Mouse (Mus musculus) small intestine, adult 2 months (tissue): ENCODE results near the gene Fcgr3. TPM values are rescaled to one million over a fixed set of nuclear protein-coding genes. Genes with fewer than 3 reads are reported as not detected.

Source experiments
- H3K27ac ChIP-seq: fragments of 200-500 bp; 2 replicates; pipeline ENCODE4 v1.5.1; 2012; ENCODE audit warnings: low read depth, low read length, control low read depth, inconsistent platforms; ENCODE audit not compliant: insufficient read depth
- H3K27me3 ChIP-seq: fragments of 200-500 bp; 2 replicates; pipeline ENCODE4 v1.6.1; 2012; ENCODE audit warnings: mild to moderate bottlenecking, moderate library complexity, low read length, inconsistent platforms; ENCODE audit not compliant: control insufficient read depth, insufficient read depth
- H3K36me3 ChIP-seq: fragments of 200-500 bp; 2 replicates; pipeline ENCODE4 v1.6.1; 2012; ENCODE audit warnings: mild to moderate bottlenecking, low read length, control low read depth, inconsistent platforms; ENCODE audit not compliant: control insufficient read depth, insufficient read depth
- H3K4me1 ChIP-seq: fragments of 200-500 bp; 2 replicates; pipeline ENCODE4 v1.6.1; 2012; ENCODE audit warnings: low read length, inconsistent platforms, mixed read lengths; ENCODE audit not compliant: control insufficient read depth, insufficient read depth, insufficient read length
- H3K4me3 ChIP-seq: fragments of 200-500 bp; 2 replicates; pipeline ENCODE4 v1.5.1; 2012; ENCODE audit warnings: low read depth, mild to moderate bottlenecking, control low read depth, inconsistent platforms, low read length, moderate library complexity
- CTCF ChIP-seq: fragments of 200-500 bp; IDR thresholded peaks from 2 replicates; pipeline ENCODE4 v1.5.1; 2012; ENCODE audit warnings: low read depth, mild to moderate bottlenecking, control low read depth, inconsistent platforms, low read length, moderate library complexity, mixed read lengths; ENCODE audit not compliant: insufficient replicate concordance, insufficient read length; ENCODE audit errors: extremely low read depth
- POLR2A ChIP-seq: fragments of 200-500 bp; IDR thresholded peaks from 2 replicates; pipeline ENCODE4 v1.6.1; 2012; ENCODE audit warnings: low read depth, mild to moderate bottlenecking, control low read depth, inconsistent platforms, low read length, moderate library complexity
- WGBS: fragments of 180-500 bp; shearing (Covaris S2); methylation state at CpG from one replicate; pipeline ENCODE4 v1.1.7; 2018; 5-methylcytosine and 5-hydroxymethylcytosine counted together
- polyA plus RNA-seq: library from polyadenylated mRNA; depleted of rRNA; stranded (reverse); fragments of >200 nt; gene quantifications from 2 replicates; pipeline ENCODE4 v1.2.3, GENCODE M21; 2012

The Fcgr3 gene
- polyA plus RNA-seq, 1 experiment: 4.9 TPM

DNA sequence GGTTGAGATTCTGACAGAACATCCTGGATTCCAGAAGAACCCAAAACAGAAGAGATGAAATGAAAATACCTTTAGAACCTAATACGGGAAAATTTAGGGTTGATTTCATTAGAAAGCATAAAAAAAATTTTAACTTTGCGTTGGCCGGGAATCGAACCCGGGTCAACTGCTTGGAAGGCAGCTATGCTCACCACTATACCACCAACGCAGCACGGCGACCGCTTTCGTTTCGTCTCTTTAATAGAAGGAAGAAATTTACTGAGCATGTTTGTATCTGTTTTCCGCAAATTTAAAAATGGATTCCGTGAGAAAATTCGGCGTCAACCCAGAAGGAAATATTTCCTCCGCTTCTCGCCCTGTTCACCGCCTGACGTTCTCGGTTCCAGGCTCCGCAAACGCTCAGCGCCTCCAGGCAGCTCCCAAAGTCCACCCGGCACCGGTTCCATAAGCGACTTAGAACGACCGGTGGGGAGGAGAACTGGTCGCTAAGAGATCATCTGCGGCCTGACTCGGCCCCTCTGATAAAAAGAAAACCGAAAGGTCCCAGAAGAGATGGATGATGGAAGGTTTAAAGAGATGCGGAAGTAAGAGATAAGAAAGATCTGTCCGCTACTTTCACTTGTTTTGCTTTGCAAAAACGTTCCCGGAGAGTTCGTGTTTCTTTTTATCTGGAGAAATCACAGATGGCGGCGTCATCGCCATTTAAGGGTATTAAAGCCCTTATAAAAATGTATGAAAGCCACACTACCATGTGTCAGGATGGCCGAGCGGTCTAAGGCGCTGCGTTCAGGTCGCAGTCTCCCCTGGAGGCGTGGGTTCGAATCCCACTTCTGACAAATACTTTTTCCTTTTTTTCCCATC, 26.6 kb downstream of the Fcgr3 start:
- peaks cover 4% of the 10 kb centered on the region; the same call in 1 of the 2 replicates for H3K4me1 ChIP-seq
- 0 out of 2 replicates have a peak, but pooled peaks cover 3% of the 10 kb centered on the region for H3K27me3 ChIP-seq
- WGBS: under 1% methylated on average over 47 of the region's 47 CpGs
- H3K36me3 ChIP-seq: no peaks in the 10 kb centered on the region
- H3K27ac ChIP-seq: peak overlapping the region; percentile 79
- H3K4me3 ChIP-seq: peak overlapping the region; percentile 87
- TF ChIP-seq POLR2A: no peak
- TF ChIP-seq CTCF: no peak

- H3K4me3 ChIP-seq: peak overlapping the region; percentile 32; the same call in 1 of the 2 replicates
- no peak overlapping the region for H3K27ac ChIP-seq
- H3K27me3 ChIP-seq: 0 out of 2 replicates have a peak, but pooled peaks cover 6% of the 10 kb centered on the region
- TF ChIP-seq CTCF: no peak
- TF ChIP-seq POLR2A: no peak
- H3K36me3 ChIP-seq: no peaks in the 10 kb centered on the region
- WGBS: 5% methylated on average over 22 of the region's 22 CpGs
- peaks cover 4% of the 10 kb centered on the region; the same call in 1 of the 2 replicates for H3K4me1 ChIP-seq
These were observed 28.0 kb downstream of the Fcgr3 start for GRCm38 (mm10) chr1:171036550-171037324.

DNA sequence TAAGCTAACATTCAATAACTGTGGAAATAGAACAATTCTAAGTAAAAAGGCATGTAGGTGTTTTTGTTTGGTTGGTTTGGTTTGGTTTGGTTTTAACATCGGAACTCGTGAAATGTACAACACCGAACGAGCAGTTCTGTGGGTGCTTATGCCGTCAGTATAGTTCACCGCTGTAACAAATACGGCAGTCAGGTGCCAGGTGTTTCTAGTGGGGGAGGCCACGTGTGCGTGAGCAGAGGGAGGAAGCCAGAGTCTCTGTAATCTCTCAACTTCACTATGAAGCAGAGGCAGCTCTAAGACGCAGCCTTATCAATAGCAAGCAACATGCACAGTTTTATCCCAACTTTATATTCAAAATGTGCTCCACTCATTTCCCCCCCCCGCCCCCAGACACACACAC, 29.1 kb downstream of the Fcgr3 start:
- Histone ChIP-seq H3K4me3 (no peak overlapping the region), H3K4me1 (peaks cover 4% of the 10 kb centered on the region; the same call in 1 of the 2 replicates), H3K27me3 (0 out of 2 replicates have a peak, but pooled peaks cover 7% of the 10 kb centered on the region), H3K27ac (no peak overlapping the region), H3K36me3 (no peaks in the 10 kb centered on the region)
- WGBS: 63% methylated on average over 11 of the region's 11 CpGs
- no peak for TF ChIP-seq CTCF
- TF ChIP-seq POLR2A: no peak

DNA sequence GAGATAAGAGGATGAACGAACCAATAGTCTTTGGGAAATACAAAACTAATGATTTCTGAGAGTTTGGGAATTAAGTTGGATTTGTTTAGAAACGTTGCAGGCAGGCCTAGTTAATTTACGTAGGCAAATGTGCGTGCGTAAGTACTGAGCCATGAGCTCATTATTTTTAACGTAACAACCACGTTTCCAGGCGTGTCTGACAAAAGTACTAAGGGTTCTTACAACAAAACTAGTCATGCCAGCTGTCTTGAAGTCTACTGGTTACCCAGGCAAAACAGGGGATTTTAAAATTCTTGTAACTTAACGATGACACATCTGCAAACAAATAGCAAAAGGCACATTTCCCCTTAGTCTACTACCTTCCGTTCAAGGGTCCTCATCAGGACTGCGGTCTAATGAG, 30.5 kb downstream of the Fcgr3 start:
- Histone ChIP-seq H3K27ac (no peak overlapping the region), H3K4me3 (no peak overlapping the region), H3K4me1 (peaks cover 4% of the 10 kb centered on the region; the same call in 1 of the 2 replicates), H3K36me3 (no peaks in the 10 kb centered on the region), H3K27me3 (peaks cover 7% of the 10 kb centered on the region; the same call in 1 of the 2 replicates)
- 25% methylated on average over 11 of the region's 11 CpGs for WGBS
- TF ChIP-seq CTCF: no peak
- no peak for TF ChIP-seq POLR2A

DNA sequence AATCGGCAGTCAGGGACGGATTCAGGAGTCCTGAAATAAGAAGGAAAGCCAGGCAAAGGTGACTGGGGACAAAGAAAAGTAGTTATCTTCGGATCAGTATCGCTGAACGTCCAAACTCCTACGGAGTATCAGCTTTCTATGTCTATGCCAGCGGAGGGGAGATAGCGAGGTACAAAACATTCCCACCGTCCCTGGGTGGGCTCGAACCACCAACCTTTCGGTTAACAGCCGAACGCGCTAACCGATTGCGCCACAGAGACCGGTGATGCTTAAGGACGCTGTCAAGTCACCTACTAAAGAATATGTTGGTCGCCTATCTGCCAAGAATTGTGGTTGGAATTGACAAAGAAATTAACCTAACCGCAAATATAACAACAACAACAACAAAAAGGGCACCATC, 31.0 kb downstream of the Fcgr3 start:
- TF ChIP-seq CTCF (no peak), POLR2A (no peak)
- Histone ChIP-seq H3K4me1 (peaks cover 4% of the 10 kb centered on the region; the same call in 1 of the 2 replicates), H3K27me3 (peaks cover 7% of the 10 kb centered on the region; the same call in 1 of the 2 replicates), H3K4me3 (peak overlapping the region; percentile 61), H3K27ac (no peak overlapping the region), H3K36me3 (no peaks in the 10 kb centered on the region)
- WGBS: under 1% methylated on average over 20 of the region's 20 CpGs

GRCm38 (mm10) chr1:171033196-171033595, 31.5 kb downstream of the Fcgr3 start:
- Histone ChIP-seq H3K27me3 (peaks cover 7% of the 10 kb centered on the region; the same call in 1 of the 2 replicates), H3K36me3 (no peaks in the 10 kb centered on the region), H3K27ac (no peak overlapping the region), H3K4me3 (peak overlapping the region; percentile 61), H3K4me1 (peaks cover 4% of the 10 kb centered on the region; the same call in 1 of the 2 replicates)
- TF ChIP-seq POLR2A (no peak), CTCF (no peak)
- WGBS: under 1% methylated on average over 16 of the region's 16 CpGs
